Mouse (Mus musculus) liver, embryonic 14.5 days (tissue): Measurements from ENCODE around the gene Ambra1.

ENCODE experiments used
- CTCF ChIP-seq: IDR thresholded peaks from 2 replicates; pipeline ENCODE4 v1.5.1; 2016; ENCODE audit warnings: antibody characterized with exemption, low read depth, control low read depth
- EP300 ChIP-seq: IDR thresholded peaks from 2 replicates; pipeline ENCODE4 v1.6.1; 2016; ENCODE audit warnings: antibody characterized with exemption, low read depth

- no peak for TF ChIP-seq EP300
- no peak for TF ChIP-seq CTCF
These were observed 64.5 kb downstream of the Ambra1 start for GRCm38 (mm10) chr2:91794466-91794865.
